Mouse (Mus musculus) limb, embryonic 14.5 days (tissue): ENCODE results near the gene Usp47. TPM values are rescaled to one million over a fixed set of nuclear protein-coding genes. Genes with fewer than 3 reads are reported as not detected.

ENCODE experiments used
- ATAC-seq: fragments of 200-750 bp; cut with Nextera tagmentation; 2 replicates; pipeline ENCODE4 v1.8.0; 2017; ENCODE audit warnings: low read depth, moderate number of reproducible peaks, moderate TSS enrichment; ENCODE audit not compliant: low FRiP score
- DNase-seq: peaks from one replicate; pipeline ENCODE4 v3.0.0-alpha.2; 2015; ENCODE audit warnings: low spot score
- H3K27ac ChIP-seq: fragments of 300-500 bp; sonication (generic); replicated peaks from 2 replicates; pipeline ENCODE4 v1.5.1; 2014; ENCODE audit warnings: low read depth, mild to moderate bottlenecking, low read length, moderate library complexity, mixed read lengths
- H3K27me3 ChIP-seq: fragments of 300-500 bp; sonication (generic); 2 replicates; pipeline ENCODE4 v1.6.1; 2014; ENCODE audit warnings: low read length, mixed read lengths; ENCODE audit not compliant: control insufficient read depth, insufficient read depth
- H3K36me3 ChIP-seq: fragments of 300-500 bp; sonication (generic); 2 replicates; pipeline ENCODE4 v1.6.1; 2014; ENCODE audit warnings: mild to moderate bottlenecking, low read length, moderate library complexity, mixed read lengths; ENCODE audit not compliant: control insufficient read depth, insufficient read depth
- H3K4me1 ChIP-seq: fragments of 300-500 bp; sonication (generic); 2 replicates; pipeline ENCODE4 v1.6.1; 2014; ENCODE audit warnings: antibody characterized with exemption, low read length, mixed read lengths; ENCODE audit not compliant: control insufficient read depth, insufficient read depth
- H3K4me2 ChIP-seq: fragments of 300-500 bp; sonication (generic); replicated peaks from 2 replicates; pipeline ENCODE4 v1.6.1; 2014; ENCODE audit warnings: low read depth, mild to moderate bottlenecking, low read length, moderate library complexity; ENCODE audit not compliant: severe bottlenecking
- H3K4me3 ChIP-seq: fragments of 300-500 bp; sonication (generic); replicated peaks from 2 replicates; pipeline ENCODE4 v1.5.1; 2014; ENCODE audit warnings: low read length
- H3K9ac ChIP-seq: fragments of 300-500 bp; sonication (generic); 2 replicates; pipeline ENCODE4 v1.6.1; 2014; ENCODE audit warnings: mild to moderate bottlenecking, low read depth, low read length, moderate library complexity; ENCODE audit not compliant: severe bottlenecking
- H3K9me3 ChIP-seq: fragments of 300-500 bp; sonication (generic); 2 replicates; pipeline ENCODE4 v1.6.1; 2016; ENCODE audit warnings: low read length; ENCODE audit not compliant: control insufficient read depth
- POLR2A ChIP-seq: fragments of 200-500 bp; IDR thresholded peaks from 2 replicates; pipeline ENCODE4 v1.8.0; 2012; ENCODE audit warnings: inconsistent platforms, mild to moderate bottlenecking, moderate library complexity, borderline replicate concordance; ENCODE audit not compliant: insufficient read depth, insufficient read length; ENCODE audit errors: extremely low read depth
- WGBS: fragments of 180-500 bp; shearing (Covaris S2); extraction: QIAGEN DNeasy Blood & Tissue Kit; methylation state at CpG from one replicate; pipeline ENCODE4 v1.1.7; 2014; 5-methylcytosine and 5-hydroxymethylcytosine counted together
- polyA plus RNA-seq, 2 experiments: library from polyadenylated mRNA; depleted of rRNA in 1 of 2; stranded (reverse) in 1 of 2; unstranded in 1 of 2; fragments of >200 nt; fragmentation: Nextera tagmentation in 1 of 2; extraction: Ambion mirVana in 1 of 2; gene quantifications; 2 replicates each; pipeline versions ENCODE4 v1.2.1 to v1.2.3; 2012 to 2014

The Usp47 gene
- polyA plus RNA-seq, 2 experiments: 51.9 to 81.2 TPM

- no peak overlapping the region for H3K4me3 ChIP-seq
- ATAC-seq: no peak
- no peaks in the 10 kb centered on the region for H3K27me3 ChIP-seq
- H3K27ac ChIP-seq: no peak overlapping the region
- no peak overlapping the region for H3K4me2 ChIP-seq
- WGBS: 52% methylated on average over 11 of the region's 11 CpGs
- H3K4me1 ChIP-seq: peaks cover 21% of the 10 kb centered on the region
- no peak for DNase-seq
- no peak overlapping the region for H3K9ac ChIP-seq
- TF ChIP-seq POLR2A: no peak
- peaks cover 23% of the 10 kb centered on the region for H3K36me3 ChIP-seq
- no peaks in the 10 kb centered on the region for H3K9me3 ChIP-seq
Observed at GRCm38 (mm10) chr7:112120861-112121810, 97.8 kb downstream of the Usp47 start.

DNA sequence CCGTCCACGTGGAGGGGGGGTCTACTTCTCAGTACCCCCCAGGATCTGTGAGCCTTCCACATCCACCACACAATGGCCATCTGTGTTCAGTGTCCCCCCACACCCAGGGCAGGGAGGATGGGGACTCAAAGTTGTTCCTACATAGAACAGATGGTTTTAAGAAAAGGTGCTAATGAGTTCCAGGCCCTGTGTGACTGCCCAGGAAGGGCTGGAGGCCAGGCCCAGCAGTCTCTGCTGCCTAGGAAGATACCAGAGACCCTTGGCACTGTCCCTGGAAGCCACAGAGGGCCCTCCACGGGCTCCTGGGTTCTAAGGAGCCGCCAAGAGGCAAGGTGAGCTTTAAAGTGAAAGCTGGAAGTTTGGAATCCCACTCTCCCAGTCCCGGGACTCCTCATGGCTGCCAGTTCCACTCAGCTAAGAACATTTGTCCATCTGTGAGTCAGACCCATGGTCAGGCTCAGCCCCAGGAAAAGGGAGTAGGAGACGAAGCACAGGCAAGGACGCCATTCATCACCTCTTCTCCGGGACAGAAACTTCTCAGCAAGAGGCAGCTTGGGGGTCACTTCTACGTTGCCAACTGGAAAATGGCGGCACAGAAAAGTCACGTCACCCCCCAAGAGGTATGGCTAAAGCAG, 98.7 kb downstream of the Usp47 start:
- Histone ChIP-seq H3K9me3 (no peaks in the 10 kb centered on the region), H3K36me3 (peaks cover 23% of the 10 kb centered on the region), H3K4me3 (no peak overlapping the region), H3K4me1 (peaks cover 21% of the 10 kb centered on the region), H3K4me2 (no peak overlapping the region), H3K9ac (no peak overlapping the region), H3K27ac (no peak overlapping the region), H3K27me3 (no peaks in the 10 kb centered on the region)
- no peak for TF ChIP-seq POLR2A
- 49% methylated on average over 11 of the region's 11 CpGs for WGBS
- DNase-seq (no peak), ATAC-seq (no peak)

GRCm38 (mm10) chr7:112123612-112124011, 100.3 kb downstream of the Usp47 start:
- TF ChIP-seq POLR2A: no peak
- ATAC-seq: no peak
- Histone ChIP-seq H3K9ac (no peak overlapping the region), H3K27ac (no peak overlapping the region), H3K4me1 (peaks cover 30% of the 10 kb centered on the region), H3K27me3 (no peaks in the 10 kb centered on the region), H3K36me3 (peaks cover 23% of the 10 kb centered on the region), H3K9me3 (no peaks in the 10 kb centered on the region), H3K4me2 (no peak overlapping the region), H3K4me3 (no peak overlapping the region)
- 92% methylated on average over 5 of the region's 5 CpGs for WGBS
- DNase-seq: no peak

GRCm38 (mm10) chr7:112125625-112126260, 102.4 kb downstream of the Usp47 start:
- H3K4me2 ChIP-seq: no peak overlapping the region
- no peaks in the 10 kb centered on the region for H3K27me3 ChIP-seq
- ATAC-seq: no peak
- no peaks in the 10 kb centered on the region for H3K9me3 ChIP-seq
- peaks cover 5% of the 10 kb centered on the region; the same call in 1 of the 2 replicates for H3K36me3 ChIP-seq
- H3K4me3 ChIP-seq: no peak overlapping the region
- H3K27ac ChIP-seq: no peak overlapping the region
- H3K9ac ChIP-seq: no peak overlapping the region
- 73% methylated on average over 7 of the region's 7 CpGs for WGBS
- TF ChIP-seq POLR2A: no peak
- H3K4me1 ChIP-seq: peaks cover 32% of the 10 kb centered on the region
- DNase-seq: no peak

- no peak for ATAC-seq
- no peaks in the 10 kb centered on the region for H3K27me3 ChIP-seq
- DNase-seq: no peak
- WGBS: 84% methylated on average over 5 of the region's 5 CpGs
- H3K4me1 ChIP-seq: peaks cover 18% of the 10 kb centered on the region
- H3K36me3 ChIP-seq: no peaks in the 10 kb centered on the region
- no peak overlapping the region for H3K9ac ChIP-seq
- no peaks in the 10 kb centered on the region for H3K9me3 ChIP-seq
- TF ChIP-seq POLR2A: no peak
- H3K4me3 ChIP-seq: no peak overlapping the region
- no peak overlapping the region for H3K27ac ChIP-seq
- H3K4me2 ChIP-seq: no peak overlapping the region
Observed at GRCm38 (mm10) chr7:112127085-112127637, 103.9 kb downstream of the Usp47 start.
